Mouse (Mus musculus) stomach, postnatal 0 days (tissue): Measurements from ENCODE around the gene Ing4.

Experiments
- CTCF ChIP-seq: IDR thresholded peaks from 2 replicates; pipeline ENCODE4 v1.5.1; 2016; ENCODE audit warnings: antibody characterized with exemption, low read depth, mild to moderate bottlenecking, moderate library complexity
- EP300 ChIP-seq: optimal IDR thresholded peaks from 2 replicates; pipeline ENCODE3; 2016; ENCODE audit warnings: antibody characterized with exemption

GRCm38 (mm10) chr6:125017682-125018081 is 21.9 kb upstream of the Ing4 start:
- TF ChIP-seq CTCF (no peak), EP300 (no peak)
